Mouse (Mus musculus) ES-E14 (cell line): ENCODE measurements around the gene Slc5a2.

ENCODE experiments used
- CHD2 ChIP-seq: IDR thresholded peaks from 2 replicates; pipeline ENCODE4 v1.6.1; 2014; ENCODE audit warnings: mild to moderate bottlenecking, low read depth, low read length, inconsistent platforms
- HCFC1 ChIP-seq: IDR thresholded peaks from 2 replicates; pipeline ENCODE4 v1.6.1; 2012; ENCODE audit warnings: low read length, inconsistent platforms, borderline replicate concordance; ENCODE audit not compliant: insufficient read depth
- MAFK ChIP-seq: IDR thresholded peaks from 2 replicates; pipeline ENCODE4 v1.6.1; 2014; ENCODE audit warnings: mild to moderate bottlenecking, low read depth, low read length, inconsistent platforms; ENCODE audit not compliant: insufficient read depth
- ZC3H11A ChIP-seq: IDR thresholded peaks from 2 replicates; pipeline ENCODE4 v1.6.1; 2012; ENCODE audit warnings: low read depth, mild to moderate bottlenecking, inconsistent platforms, low read length, borderline replicate concordance
- ZNF384 ChIP-seq: IDR thresholded peaks from 2 replicates; pipeline ENCODE4 v1.6.1; 2012; ENCODE audit warnings: low read depth, low read length, inconsistent platforms

GRCm38 (mm10) chr7:128298481-128299342 is 33.3 kb downstream of the Slc5a2 start:
- no peak for TF ChIP-seq ZNF384
- no peak for TF ChIP-seq CHD2
- TF ChIP-seq ZC3H11A, result no peak
- no peak for TF ChIP-seq HCFC1
- TF ChIP-seq MAFK, result no peak
